Mouse (Mus musculus): ENCODE measurements around the gene Abca8b. TPM values are rescaled to one million over a fixed set of nuclear protein-coding genes. Genes with fewer than 3 reads are reported as not detected.

Gene Abca8b
- polyA plus RNA-seq, 1 experiment from 2014 or later: 1.6 TPM

GRCm38 (mm10) chr11:109908207-109909031 is 87.2 kb downstream of the Abca8b start:
- Histone ChIP-seq H3K4me2 (no peak overlapping the region), H3K9me3 (no peaks in the 10 kb centered on the region), H3K27ac (replicated peaks) (no peak overlapping the region), H3K9ac (no peak overlapping the region), H3K36me3 (no peaks in the 10 kb centered on the region), H3K27me3 (no peaks in the 10 kb centered on the region), H3K4me3 (no peak overlapping the region), H3K4me1 (replicated peaks) (no peaks in the 10 kb centered on the region)
- WGBS: 80% methylated on average over 10 of the region's 10 CpGs
- ATAC-seq (ENCODE audit: low FRiP score, low read depth): no peak

GRCm38 (mm10) chr11:109907508-109907907 is 88.1 kb downstream of the Abca8b start:
- 94% methylated on average over 2 of the region's 2 CpGs for WGBS
- no peak for ATAC-seq (ENCODE audit: low FRiP score, low read depth)

GRCm38 (mm10) chr11:109902616-109903598 is 92.7 kb downstream of the Abca8b start:
- ATAC-seq (ENCODE audit: low FRiP score, low read depth): no peak
- Histone ChIP-seq H3K27me3 (no peaks in the 10 kb centered on the region), H3K27ac (replicated peaks) (0 out of 2 replicates have a peak overlapping the region, but pooled peaks have one; percentile 29), H3K9ac (no peak overlapping the region), H3K4me3 (no peak overlapping the region), H3K4me2 (no peak overlapping the region), H3K36me3 (no peaks in the 10 kb centered on the region), H3K9me3 (no peaks in the 10 kb centered on the region), H3K4me1 (replicated peaks) (peaks cover 9% of the 10 kb centered on the region)
- WGBS: 37% methylated on average over 6 of the region's 6 CpGs

More at GRCm38 (mm10) chr11:109907508-109907907, 88.1 kb downstream of the Abca8b start:
- Histone ChIP-seq H3K4me2 (no peak overlapping the region), H3K4me3 (no peak overlapping the region), H3K9me3 (no peaks in the 10 kb centered on the region), H3K27me3 (no peaks in the 10 kb centered on the region), H3K27ac (replicated peaks) (no peak overlapping the region), H3K9ac (no peak overlapping the region), H3K36me3 (no peaks in the 10 kb centered on the region), H3K4me1 (replicated peaks) (peaks cover 6% of the 10 kb centered on the region)

- Histone ChIP-seq H3K36me3 (no peaks in the 10 kb centered on the region), H3K4me1 (replicated peaks) (peaks cover 9% of the 10 kb centered on the region), H3K9ac (no peak overlapping the region), H3K4me2 (no peak overlapping the region), H3K4me3 (no peak overlapping the region), H3K27me3 (no peaks in the 10 kb centered on the region), H3K9me3 (no peaks in the 10 kb centered on the region), H3K27ac (replicated peaks) (no peak overlapping the region)
- WGBS: 49% methylated on average over 4 of the region's 4 CpGs
- ATAC-seq (ENCODE audit: low FRiP score, low read depth): no peak
Observed at GRCm38 (mm10) chr11:109900491-109901241, 95.0 kb downstream of the Abca8b start.

GRCm38 (mm10) chr11:109898791-109899467 is 96.7 kb downstream of the Abca8b start:
- Histone ChIP-seq H3K27me3 (no peaks in the 10 kb centered on the region), H3K9ac (no peak overlapping the region), H3K4me2 (no peak overlapping the region), H3K27ac (replicated peaks) (no peak overlapping the region), H3K36me3 (no peaks in the 10 kb centered on the region), H3K4me1 (replicated peaks) (peaks cover 9% of the 10 kb centered on the region), H3K4me3 (no peak overlapping the region), H3K9me3 (no peaks in the 10 kb centered on the region)
- WGBS: 94% methylated on average over 6 of the region's 6 CpGs
- ATAC-seq (ENCODE audit: low FRiP score, low read depth): no peak

GRCm38 (mm10) chr11:109895952-109896530 is 99.6 kb downstream of the Abca8b start:
- H3K9ac ChIP-seq: no peak overlapping the region
- H3K36me3 ChIP-seq: no peaks in the 10 kb centered on the region
- H3K4me2 ChIP-seq: no peak overlapping the region
- no peak overlapping the region for H3K4me3 ChIP-seq
- no peaks in the 10 kb centered on the region for H3K9me3 ChIP-seq
- no peak for ATAC-seq (ENCODE audit: low FRiP score, low read depth)
- WGBS: 56% methylated on average over 6 of the region's 6 CpGs
- no peak overlapping the region for H3K27ac ChIP-seq (replicated peaks)
- no peaks in the 10 kb centered on the region for H3K4me1 ChIP-seq (replicated peaks)
- no peaks in the 10 kb centered on the region for H3K27me3 ChIP-seq

- ATAC-seq (ENCODE audit: low FRiP score, low read depth): no peak
- H3K27me3 ChIP-seq: no peaks in the 10 kb centered on the region
- 79% methylated on average over 4 of the region's 4 CpGs for WGBS
- H3K27ac ChIP-seq (replicated peaks): no peak overlapping the region
- H3K36me3 ChIP-seq: no peaks in the 10 kb centered on the region
- no peaks in the 10 kb centered on the region for H3K4me1 ChIP-seq (replicated peaks)
- H3K9me3 ChIP-seq: no peaks in the 10 kb centered on the region
- no peak overlapping the region for H3K4me3 ChIP-seq
- no peak overlapping the region for H3K4me2 ChIP-seq
- no peak overlapping the region for H3K9ac ChIP-seq
Observed at GRCm38 (mm10) chr11:109895496-109895895, 100.1 kb downstream of the Abca8b start.

GRCm38 (mm10) chr11:109893894-109894804 is 101.5 kb downstream of the Abca8b start:
- WGBS: 80% methylated on average over 3 of the region's 3 CpGs
- H3K27me3 ChIP-seq: no peaks in the 10 kb centered on the region
- H3K27ac ChIP-seq (replicated peaks): no peak overlapping the region
- H3K36me3 ChIP-seq: no peaks in the 10 kb centered on the region
- no peak overlapping the region for H3K9ac ChIP-seq
- H3K4me3 ChIP-seq: no peak overlapping the region
- no peak for ATAC-seq (ENCODE audit: low FRiP score, low read depth)
- H3K9me3 ChIP-seq: no peaks in the 10 kb centered on the region
- H3K4me1 ChIP-seq (replicated peaks): no peaks in the 10 kb centered on the region
- H3K4me2 ChIP-seq: no peak overlapping the region

GRCm38 (mm10) chr11:109891989-109892386 is 103.7 kb downstream of the Abca8b start:
- H3K4me2 ChIP-seq: no peak overlapping the region
- no peaks in the 10 kb centered on the region for H3K9me3 ChIP-seq
- no peak overlapping the region for H3K4me3 ChIP-seq
- no peaks in the 10 kb centered on the region for H3K4me1 ChIP-seq (replicated peaks)
- WGBS: 80% methylated on average over 4 of the region's 4 CpGs
- no peaks in the 10 kb centered on the region for H3K36me3 ChIP-seq
- no peak overlapping the region for H3K27ac ChIP-seq (replicated peaks)
- H3K27me3 ChIP-seq: no peaks in the 10 kb centered on the region
- ATAC-seq (ENCODE audit: low FRiP score, low read depth): no peak
- H3K9ac ChIP-seq: no peak overlapping the region

- H3K9me3 ChIP-seq: no peaks in the 10 kb centered on the region
- no peaks in the 10 kb centered on the region for H3K27me3 ChIP-seq
- no peak overlapping the region for H3K4me2 ChIP-seq
- H3K4me1 ChIP-seq (replicated peaks): no peaks in the 10 kb centered on the region
- no peak for ATAC-seq (ENCODE audit: low FRiP score, low read depth)
- no peak overlapping the region for H3K27ac ChIP-seq (replicated peaks)
- no peak overlapping the region for H3K9ac ChIP-seq
- no peaks in the 10 kb centered on the region for H3K36me3 ChIP-seq
- WGBS: 69% methylated on average over 8 of the region's 8 CpGs
- H3K4me3 ChIP-seq: no peak overlapping the region
Observed at GRCm38 (mm10) chr11:109891371-109891988, 104.2 kb downstream of the Abca8b start.
